Mouse (Mus musculus): ENCODE results near the gene Rngtt. TPM values are rescaled to one million over a fixed set of nuclear protein-coding genes. Genes with fewer than 3 reads are reported as not detected.

Rngtt gene
- polyA plus RNA-seq, 1 experiment from 2014 or later: 28.3 TPM

GRCm38 (mm10) chr4:33514108-33515000, 204.2 kb downstream of the Rngtt start:
- H3K9me3 ChIP-seq: no peaks in the 10 kb centered on the region
- H3K27ac ChIP-seq: no peak overlapping the region
- H3K27me3 ChIP-seq (ENCODE audit: insufficient read depth, poor library complexity, severe bottlenecking): peaks cover 71% of the 10 kb centered on the region
- 85% methylated on average over 10 of the region's 10 CpGs for WGBS
- no peak for DNase-seq (ENCODE audit: low spot score)
- no peaks in the 10 kb centered on the region for H3K36me3 ChIP-seq
- no peak overlapping the region for H3K4me3 ChIP-seq
- peaks cover 8% of the 10 kb centered on the region; the same call in 1 of the 2 replicates for H3K4me1 ChIP-seq

- Histone ChIP-seq H3K9me3 (no peaks in the 10 kb centered on the region), H3K4me1 (peaks cover 9% of the 10 kb centered on the region; the same call in 1 of the 2 replicates), H3K27ac (no peak overlapping the region), H3K36me3 (no peaks in the 10 kb centered on the region), H3K27me3 (ENCODE audit: insufficient read depth, poor library complexity, severe bottlenecking) (peaks cover 83% of the 10 kb centered on the region), H3K4me3 (no peak overlapping the region)
- no peak for DNase-seq (ENCODE audit: low spot score)
- WGBS: 80% methylated on average over 7 of the region's 7 CpGs
Measured at GRCm38 (mm10) chr4:33520196-33520595, 210.1 kb downstream of the Rngtt start.

GRCm38 (mm10) chr4:33520938-33521337, 210.8 kb downstream of the Rngtt start:
- Histone ChIP-seq H3K4me3 (no peak overlapping the region), H3K27me3 (ENCODE audit: insufficient read depth, poor library complexity, severe bottlenecking) (peaks cover 81% of the 10 kb centered on the region), H3K36me3 (no peaks in the 10 kb centered on the region), H3K4me1 (peaks cover 9% of the 10 kb centered on the region; the same call in 1 of the 2 replicates), H3K27ac (no peak overlapping the region), H3K9me3 (no peaks in the 10 kb centered on the region)
- 63% methylated on average over 10 of the region's 10 CpGs for WGBS
- DNase-seq (ENCODE audit: low spot score): no peak

GRCm38 (mm10) chr4:33523774-33524173, 213.7 kb downstream of the Rngtt start:
- peaks cover 13% of the 10 kb centered on the region; the same call in 1 of the 2 replicates for H3K4me1 ChIP-seq
- no peaks in the 10 kb centered on the region for H3K36me3 ChIP-seq
- WGBS: 94% methylated on average over 2 of the region's 3 CpGs
- DNase-seq (ENCODE audit: low spot score): no peak
- H3K9me3 ChIP-seq: no peaks in the 10 kb centered on the region
- H3K27me3 ChIP-seq (ENCODE audit: insufficient read depth, poor library complexity, severe bottlenecking): peaks cover 59% of the 10 kb centered on the region
- no peak overlapping the region for H3K27ac ChIP-seq
- H3K4me3 ChIP-seq: no peak overlapping the region

GRCm38 (mm10) chr4:33524481-33525141, 214.5 kb downstream of the Rngtt start:
- peak; percentile 74 for DNase-seq (ENCODE audit: low spot score)
- no peaks in the 10 kb centered on the region for H3K36me3 ChIP-seq
- peaks cover 13% of the 10 kb centered on the region; the same call in 1 of the 2 replicates for H3K4me1 ChIP-seq
- H3K9me3 ChIP-seq: no peaks in the 10 kb centered on the region
- no peak overlapping the region for H3K4me3 ChIP-seq
- peaks cover 50% of the 10 kb centered on the region for H3K27me3 ChIP-seq (ENCODE audit: insufficient read depth, poor library complexity, severe bottlenecking)
- no peak overlapping the region for H3K27ac ChIP-seq
- WGBS: 88% methylated on average over 10 of the region's 10 CpGs

GRCm38 (mm10) chr4:33525272-33525671, 215.2 kb downstream of the Rngtt start:
- 94% methylated on average over 4 of the region's 4 CpGs for WGBS
- Histone ChIP-seq H3K27ac (no peak overlapping the region), H3K4me3 (no peak overlapping the region), H3K4me1 (peaks cover 12% of the 10 kb centered on the region; the same call in 1 of the 2 replicates), H3K27me3 (ENCODE audit: insufficient read depth, poor library complexity, severe bottlenecking) (peaks cover 44% of the 10 kb centered on the region), H3K9me3 (no peaks in the 10 kb centered on the region), H3K36me3 (no peaks in the 10 kb centered on the region)
- peak; percentile 64 for DNase-seq (ENCODE audit: low spot score)

GRCm38 (mm10) chr4:33526092-33526491, 216.0 kb downstream of the Rngtt start:
- WGBS: 27% methylated on average over 7 of the region's 7 CpGs
- H3K4me1 ChIP-seq: peaks cover 4% of the 10 kb centered on the region; the same call in 1 of the 2 replicates
- H3K27ac ChIP-seq: no peak overlapping the region
- no peaks in the 10 kb centered on the region for H3K9me3 ChIP-seq
- no peaks in the 10 kb centered on the region for H3K36me3 ChIP-seq
- peak; percentile 75 for DNase-seq (ENCODE audit: low spot score)
- H3K4me3 ChIP-seq: no peak overlapping the region
- H3K27me3 ChIP-seq (ENCODE audit: insufficient read depth, poor library complexity, severe bottlenecking): peaks cover 36% of the 10 kb centered on the region

- Histone ChIP-seq H3K36me3 (no peaks in the 10 kb centered on the region), H3K4me3 (no peak overlapping the region), H3K27ac (no peak overlapping the region), H3K27me3 (ENCODE audit: insufficient read depth, poor library complexity, severe bottlenecking) (peaks cover 30% of the 10 kb centered on the region), H3K9me3 (no peaks in the 10 kb centered on the region), H3K4me1 (peaks cover 4% of the 10 kb centered on the region; the same call in 1 of the 2 replicates)
- 21% methylated on average over 9 of the region's 9 CpGs for WGBS
- DNase-seq (ENCODE audit: low spot score): no peak
Measured at GRCm38 (mm10) chr4:33526675-33527074, 216.6 kb downstream of the Rngtt start.

GRCm38 (mm10) chr4:33532596-33532995, 222.5 kb downstream of the Rngtt start:
- H3K4me3 ChIP-seq: no peak overlapping the region
- H3K36me3 ChIP-seq: no peaks in the 10 kb centered on the region
- H3K9me3 ChIP-seq: no peaks in the 10 kb centered on the region
- no peak for DNase-seq (ENCODE audit: low spot score)
- H3K27ac ChIP-seq: no peak overlapping the region
- H3K27me3 ChIP-seq (ENCODE audit: insufficient read depth, poor library complexity, severe bottlenecking): no peaks in the 10 kb centered on the region
- no peaks in the 10 kb centered on the region for H3K4me1 ChIP-seq
- WGBS: 70% methylated on average over 8 of the region's 8 CpGs

- 78% methylated on average over 13 of the region's 13 CpGs for WGBS
- Histone ChIP-seq H3K36me3 (no peaks in the 10 kb centered on the region), H3K4me3 (no peak overlapping the region), H3K27ac (no peak overlapping the region), H3K4me1 (0 out of 2 replicates have a peak, but pooled peaks cover 8% of the 10 kb centered on the region), H3K27me3 (ENCODE audit: insufficient read depth, poor library complexity, severe bottlenecking) (peaks cover 23% of the 10 kb centered on the region), H3K9me3 (no peaks in the 10 kb centered on the region)
- peak; percentile 66 for DNase-seq (ENCODE audit: low spot score)
Measured at GRCm38 (mm10) chr4:33544755-33545576, 234.9 kb downstream of the Rngtt start.

- Histone ChIP-seq H3K27me3 (ENCODE audit: insufficient read depth, poor library complexity, severe bottlenecking) (peaks cover 23% of the 10 kb centered on the region), H3K4me1 (0 out of 2 replicates have a peak, but pooled peaks cover 8% of the 10 kb centered on the region), H3K36me3 (no peaks in the 10 kb centered on the region), H3K27ac (no peak overlapping the region), H3K9me3 (no peaks in the 10 kb centered on the region), H3K4me3 (no peak overlapping the region)
- no peak for DNase-seq (ENCODE audit: low spot score)
- WGBS: 75% methylated on average over 6 of the region's 6 CpGs
Measured at GRCm38 (mm10) chr4:33545577-33545879, 235.4 kb downstream of the Rngtt start.

- Histone ChIP-seq H3K9me3 (no peaks in the 10 kb centered on the region), H3K4me3 (no peak overlapping the region), H3K36me3 (no peaks in the 10 kb centered on the region), H3K27me3 (ENCODE audit: insufficient read depth, poor library complexity, severe bottlenecking) (peaks cover 29% of the 10 kb centered on the region), H3K4me1 (0 out of 2 replicates have a peak, but pooled peaks cover 8% of the 10 kb centered on the region), H3K27ac (no peak overlapping the region)
- DNase-seq (ENCODE audit: low spot score): peak; percentile 63
- WGBS: 84% methylated on average over 11 of the region's 11 CpGs
Measured at GRCm38 (mm10) chr4:33546278-33546677, 236.2 kb downstream of the Rngtt start.
